Mouse (Mus musculus) kidney, postnatal 25 days (tissue): ENCODE results near the gene Gm20696.

Experiments
- DNase-seq, 2 experiments: peaks; one replicate each; pipeline ENCODE4 v3.0.0; 2021; ENCODE audit warnings: mixed read lengths in 2 of 2

Gm20696 gene

GRCm38 (mm10) chr6:99319415-99320405 lies 346.9 kb downstream of the Gm20696 start:
- no peak for DNase-seq

DNA sequence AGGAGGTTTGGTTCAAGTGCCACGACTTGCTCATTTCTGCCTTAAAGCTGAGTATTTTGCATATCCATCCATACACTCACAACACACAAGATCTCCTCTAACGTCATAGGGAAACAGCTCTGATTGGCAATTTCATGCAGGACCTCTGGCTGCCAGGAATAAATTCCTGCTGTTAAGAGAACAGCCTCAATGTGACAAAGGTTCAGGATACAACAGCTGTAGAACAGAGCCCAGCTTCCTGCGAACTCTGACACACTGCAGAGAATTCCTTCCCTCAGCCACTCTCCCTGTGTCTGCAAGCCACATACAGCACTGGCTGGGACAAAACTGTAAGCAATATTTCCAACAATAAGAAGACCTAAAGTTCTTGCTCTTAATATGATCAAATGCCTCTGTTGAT lies 351.9 kb downstream of the Gm20696 start:
- no peak for DNase-seq

- DNase-seq = no peak
Measured at GRCm38 (mm10) chr6:99310529-99310928, 356.1 kb downstream of the Gm20696 start.

DNA sequence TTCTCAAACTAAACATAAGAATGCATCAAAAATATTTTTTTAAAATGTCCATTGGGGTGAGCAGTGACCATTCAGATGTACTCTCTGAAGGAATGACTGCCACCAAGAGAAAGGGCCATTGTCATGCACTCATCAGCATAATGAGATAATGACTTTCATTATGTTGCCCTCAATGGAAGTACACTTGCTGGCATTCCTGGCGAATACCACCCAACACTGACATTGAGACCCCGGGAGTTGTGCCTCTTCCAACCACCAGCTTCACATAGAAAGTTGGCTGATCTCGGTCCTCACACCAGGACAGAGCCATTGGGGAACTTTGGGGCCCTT lies 356.5 kb downstream of the Gm20696 start:
- DNase-seq = no peak

DNA sequence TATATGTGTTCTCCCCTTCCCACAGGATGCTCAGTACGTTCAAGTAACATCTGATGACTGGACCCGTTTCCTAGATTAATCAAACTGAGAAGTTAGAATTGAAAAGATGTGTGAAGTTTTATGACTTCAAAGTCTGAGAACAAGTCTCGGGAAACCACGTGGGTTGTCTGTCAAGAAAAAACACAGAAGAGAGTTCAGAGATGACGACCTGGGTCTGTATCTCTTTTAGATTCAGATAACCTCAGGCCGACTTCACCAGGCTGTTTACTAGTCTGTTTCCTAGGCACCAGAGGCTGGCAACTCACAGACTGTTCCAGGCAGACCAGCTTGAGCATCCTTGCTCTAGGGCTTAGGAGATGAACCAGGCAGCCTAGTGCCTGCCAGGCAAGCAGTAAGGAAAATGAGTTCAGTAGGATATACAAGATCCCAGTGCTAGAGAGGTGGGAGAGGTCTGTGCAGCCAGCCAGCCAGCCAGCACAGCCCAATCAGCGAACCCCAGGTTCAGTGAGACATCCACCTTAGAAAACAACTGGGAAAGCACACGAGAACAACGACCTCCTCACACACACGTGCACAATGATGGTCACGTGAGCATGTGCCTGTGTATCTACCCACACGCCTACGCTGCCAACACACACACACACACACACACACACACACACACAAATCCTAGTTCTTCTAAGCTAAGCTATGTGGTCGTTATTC lies 357.0 kb downstream of the Gm20696 start:
- DNase-seq = no peak

GRCm38 (mm10) chr6:99305751-99306150 lies 360.8 kb downstream of the Gm20696 start:
- no peak for DNase-seq

- DNase-seq = no peak
Measured at GRCm38 (mm10) chr6:99305236-99305635, 361.4 kb downstream of the Gm20696 start.

DNA sequence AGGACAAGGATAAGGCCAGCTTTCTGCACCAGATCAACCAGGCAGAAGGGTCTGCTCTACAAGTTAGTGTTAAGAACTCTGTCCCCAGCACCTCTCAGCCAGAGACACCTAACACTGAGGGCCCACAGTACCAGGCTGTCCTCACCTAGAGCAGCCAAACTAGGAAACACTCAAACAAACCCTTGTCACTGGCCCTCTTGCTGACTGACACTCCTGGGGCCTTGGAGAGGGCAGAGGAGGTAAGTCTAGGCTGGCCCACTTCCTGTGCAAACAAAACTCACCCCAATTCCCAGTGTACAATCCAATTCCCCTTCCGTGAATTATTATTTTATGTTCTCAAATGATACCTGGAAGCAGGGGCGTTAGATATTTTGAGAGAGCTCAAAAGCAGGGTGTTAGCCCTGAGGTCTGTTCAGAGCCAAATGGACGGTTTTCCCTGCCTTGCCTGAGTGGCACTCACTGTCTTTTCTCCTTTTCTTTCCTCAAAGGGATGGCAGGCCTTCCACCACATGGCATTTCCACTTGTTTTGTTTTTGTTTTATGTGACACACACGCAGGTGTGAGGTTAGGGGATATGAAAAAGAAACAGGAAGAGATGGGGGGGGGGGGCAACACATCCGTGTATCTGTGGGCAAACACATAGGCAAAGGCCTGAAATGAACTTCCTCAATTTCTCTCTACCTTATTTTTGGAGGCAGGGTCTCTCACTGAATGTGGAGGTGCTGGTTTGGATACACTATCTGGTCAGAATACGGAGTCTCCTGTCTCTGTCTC lies 363.7 kb downstream of the Gm20696 start:
- no peak for DNase-seq

GRCm38 (mm10) chr6:99301923-99302322 lies 364.7 kb downstream of the Gm20696 start:
- no peak for DNase-seq

- no peak for DNase-seq
Measured at GRCm38 (mm10) chr6:99300235-99300634, 366.4 kb downstream of the Gm20696 start.

- DNase-seq = no peak
Measured at GRCm38 (mm10) chr6:99299196-99299595, 367.4 kb downstream of the Gm20696 start.

- no peak for DNase-seq
Measured at GRCm38 (mm10) chr6:99297535-99297934, 369.1 kb downstream of the Gm20696 start.

GRCm38 (mm10) chr6:99295495-99295894 lies 371.1 kb downstream of the Gm20696 start:
- no peak for DNase-seq

DNA sequence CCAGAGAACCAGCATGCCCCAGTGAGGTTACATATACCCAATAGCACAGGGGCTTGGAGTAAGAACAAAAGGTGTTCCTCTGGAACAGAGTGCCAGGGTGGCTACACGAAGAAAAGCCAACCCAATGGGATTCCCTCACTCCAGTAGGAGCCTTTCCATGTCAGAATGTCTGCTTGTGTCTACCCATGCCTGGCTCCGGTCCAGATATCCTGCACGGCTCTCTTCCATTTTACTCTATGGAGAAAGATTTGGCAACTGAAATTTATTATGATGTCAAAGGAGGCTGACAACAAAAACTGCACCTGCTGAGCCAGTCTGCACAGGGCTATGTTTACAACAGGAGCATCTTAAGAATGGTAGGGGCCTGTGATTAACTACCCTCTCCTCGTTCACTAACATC lies 377.4 kb downstream of the Gm20696 start:
- no peak for DNase-seq

GRCm38 (mm10) chr6:99285026-99285425 lies 381.6 kb downstream of the Gm20696 start:
- DNase-seq = no peak

- DNase-seq = no peak
Measured at GRCm38 (mm10) chr6:99284019-99284418, 382.6 kb downstream of the Gm20696 start.

- no peak for DNase-seq
Measured at GRCm38 (mm10) chr6:99282866-99283657, 383.5 kb downstream of the Gm20696 start.

GRCm38 (mm10) chr6:99281433-99281832 lies 385.2 kb downstream of the Gm20696 start:
- no peak for DNase-seq

GRCm38 (mm10) chr6:99280619-99281018 lies 386.0 kb downstream of the Gm20696 start:
- no peak for DNase-seq

DNA sequence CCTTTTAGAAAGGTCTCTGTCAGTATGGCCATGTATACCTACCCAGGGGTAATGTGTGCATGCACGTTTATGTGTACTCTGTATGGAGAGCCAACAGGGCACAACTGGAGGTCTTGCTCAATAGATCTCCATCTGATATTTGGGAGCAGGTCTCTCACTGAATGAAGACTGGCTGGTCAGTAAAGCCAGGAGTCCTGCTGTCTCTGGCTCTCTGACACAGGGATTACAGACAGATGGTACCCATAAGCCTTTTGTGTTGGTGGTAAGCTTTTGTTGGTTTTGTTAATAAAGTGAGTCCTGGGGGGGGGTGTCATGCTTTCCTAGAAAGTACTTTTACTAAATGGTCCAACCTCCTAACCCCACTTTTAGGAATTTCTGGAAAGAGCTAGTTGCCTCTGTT lies 389.3 kb downstream of the Gm20696 start:
- no peak for DNase-seq

DNA sequence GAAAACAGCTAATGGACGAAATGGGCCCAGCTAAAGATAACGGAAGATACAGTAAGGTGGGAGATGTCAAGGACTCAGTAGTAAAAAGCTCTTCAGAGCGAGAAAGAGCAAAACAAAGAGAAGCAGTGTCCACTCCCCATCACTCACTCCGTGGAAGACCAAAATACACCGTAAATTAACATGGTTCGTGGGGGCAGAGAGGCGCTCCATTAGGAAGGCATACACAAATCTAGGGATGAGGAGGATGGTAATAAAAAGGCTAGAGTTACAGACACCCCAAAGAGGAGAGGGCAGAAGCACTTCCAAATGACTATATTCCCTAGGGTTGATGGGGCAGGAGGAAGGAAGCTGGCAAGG lies 390.3 kb downstream of the Gm20696 start:
- no peak for DNase-seq
